Comparison of ENCODE assay signal across 19 mouse cellular contexts in genomic region chr1:131046607-131047006, GRCm38 (mm10). TPM values are rescaled to one million over a fixed set of nuclear protein-coding genes. Genes with fewer than 3 reads are reported as not detected.
"Had no signal": no experiment of that assay in that cellular context is flagged by ENCODE, and none has a peak within 500 bp of the region (broad histone marks: within the 10 kb centered on the region; RNA-seq: fewer than 3 reads in every experiment).

No protein-coding gene starts in this region.

- H3K4me2 ChIP-seq: limb, embryonic 13.5 days; midbrain, embryonic 12.5 days had no signal

- H3K4me3 ChIP-seq: layer of hippocampus, adult 2 months; limb, embryonic 13.5 days; midbrain, embryonic 12.5 days had no signal

- H3K27me3 ChIP-seq: limb, embryonic 13.5 days; midbrain, embryonic 12.5 days had no signal

- H3K9me3 ChIP-seq: limb, embryonic 13.5 days; midbrain, embryonic 12.5 days had no signal

- H3K36me3 ChIP-seq: limb, embryonic 13.5 days; midbrain, embryonic 12.5 days had no signal

- H3K9ac ChIP-seq: limb, embryonic 13.5 days; liver, embryonic 14.5 days; midbrain, embryonic 12.5 days had no signal

- ATAC-seq: midbrain, embryonic 16.5 days had no signal

- DNase-seq: kidney, adult 8-10 months; kidney, postnatal 4 days; left cerebral cortex, postnatal 4 days; lung, adult 18-20 months; spleen, adult 18-20 months; thymus, postnatal 36 days had no signal

- H3K27ac ChIP-seq: kidney, postnatal 0 days; layer of hippocampus, adult 2 months; limb, embryonic 13.5 days; liver, embryonic 14.5 days; midbrain, embryonic 12.5 days had no signal

RNA-seq across cellular contexts. Expression of gene Il10, which starts 27.0 kb away (rescaled TPM):
- total RNA-seq: layer of hippocampus, adult 2 months; layer of hippocampus, postnatal 10 days; left cerebral cortex, postnatal 10 days; megakaryocyte-erythroid progenitor cell, adult 5-6 weeks had no signal
- polyA plus RNA-seq: liver, adult 2 months; lung, embryonic 16.5 days; midbrain, embryonic 12.5 days; midbrain, embryonic 16.5 days; neural tube, embryonic 14.5 days; stomach, embryonic 16.5 days had no signal
